Mouse (Mus musculus) cerebellum, postnatal 14 days (tissue): Measurements from ENCODE around the gene F13b.
A peak's percentile ranks its signal among the peaks of the same experiment; 100 is the strongest.

ENCODE experiments used
- DNase-seq, 2 experiments: peaks; one replicate each; pipeline ENCODE4 v3.0.0; 2021; ENCODE audit warnings: mixed read lengths in 2 of 2

F13b gene

GRCm38 (mm10) chr1:139501258-139501752 lies at the start of gene F13b:
Gene F13b (plus strand): TSS chr1:139501702.
- DNase-seq: no peak

- peak; percentile 90 to 92 for DNase-seq
Measured at GRCm38 (mm10) chr1:139454340-139455225, 46.9 kb upstream of the F13b start, which contains the start of gene Aspm. Gene Aspm (plus strand): TSS chr1:139454772.

- DNase-seq: no peak
Measured at GRCm38 (mm10) chr1:139455226-139455869, 46.2 kb upstream of the F13b start.

DNA sequence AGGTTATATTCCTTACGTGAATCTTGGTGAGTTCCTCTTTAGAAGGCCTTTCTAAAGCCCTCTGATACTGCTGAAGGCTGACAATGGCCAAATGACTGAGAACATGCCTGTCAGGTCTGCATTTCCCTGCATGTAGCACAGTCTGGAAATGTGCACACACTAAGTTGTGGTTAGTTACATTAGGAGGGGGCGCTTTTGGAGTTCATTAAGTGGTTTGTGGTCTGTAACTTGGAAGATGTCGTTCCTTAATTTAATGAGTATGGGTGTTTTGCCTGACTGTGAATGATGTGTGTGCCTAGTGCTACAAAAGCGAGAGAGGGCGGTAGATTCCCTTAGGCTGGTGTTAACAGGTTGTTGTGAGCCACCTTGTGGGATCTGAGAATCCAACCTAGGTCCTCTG lies 40.7 kb upstream of the F13b start:
- no peak for DNase-seq

GRCm38 (mm10) chr1:139465936-139466335 lies 35.6 kb upstream of the F13b start:
- peak; percentile 7 to 15 for DNase-seq

DNA sequence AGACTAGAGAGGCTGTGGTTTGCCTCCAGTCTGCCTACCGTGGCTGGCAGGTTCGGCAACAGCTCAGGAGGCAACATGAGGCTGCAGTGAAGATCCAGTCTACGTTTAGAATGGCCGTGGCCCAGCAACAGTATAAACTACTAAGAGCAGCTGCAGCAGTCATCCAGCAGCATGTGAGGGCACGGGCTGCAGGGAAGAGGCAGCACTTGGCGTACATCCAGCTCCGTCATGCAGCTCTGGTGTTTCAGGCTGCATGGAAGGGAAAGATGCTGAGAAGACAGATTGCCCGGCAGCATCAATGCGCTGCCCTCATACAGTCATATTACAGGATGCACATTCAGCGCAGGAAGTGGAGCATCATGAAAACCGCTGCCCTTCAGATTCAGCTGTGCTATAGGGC lies 22.6 kb upstream of the F13b start:
- peak; percentile 11 to 37 for DNase-seq

GRCm38 (mm10) chr1:139480246-139480645 lies 21.3 kb upstream of the F13b start:
- no peak for DNase-seq

DNA sequence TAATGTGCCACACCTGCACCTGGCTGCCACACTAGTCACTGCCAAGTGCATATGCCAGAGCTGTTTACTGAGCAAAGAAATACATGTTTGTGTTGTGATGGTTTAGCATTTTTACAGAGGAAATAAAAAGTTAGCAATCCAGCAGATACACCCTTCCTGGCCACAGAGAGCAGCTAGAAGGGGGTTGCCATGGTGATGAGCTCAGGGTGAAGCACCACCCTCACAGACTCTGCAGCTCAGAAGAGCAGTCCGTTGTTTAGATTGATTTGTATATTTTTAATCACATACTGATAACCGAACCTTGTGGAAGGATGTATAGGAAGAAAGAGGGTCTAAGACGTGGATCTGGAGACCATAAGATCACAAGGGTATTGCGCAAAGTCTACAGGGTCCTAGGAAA lies 20.4 kb upstream of the F13b start:
- no peak for DNase-seq

DNA sequence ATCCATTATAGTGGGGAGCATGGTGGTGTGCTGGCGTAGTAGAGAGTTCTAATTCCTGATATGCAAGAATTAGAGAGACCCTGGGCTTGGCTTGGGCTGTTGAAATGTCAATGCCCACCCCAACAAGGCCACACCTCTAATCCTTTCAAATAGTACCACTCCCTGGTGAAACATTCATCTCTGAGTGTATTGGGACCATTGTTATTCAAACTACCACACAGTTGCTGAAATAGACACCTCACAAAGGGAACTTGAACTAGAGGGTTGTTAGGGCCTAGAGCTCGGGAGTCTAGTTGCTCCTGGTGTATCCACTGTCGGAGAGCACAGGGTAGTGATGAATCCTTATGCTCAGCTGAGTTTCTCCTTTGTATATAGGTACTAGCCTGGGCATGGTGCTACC lies 6.9 kb upstream of the F13b start:
- no peak for DNase-seq

DNA sequence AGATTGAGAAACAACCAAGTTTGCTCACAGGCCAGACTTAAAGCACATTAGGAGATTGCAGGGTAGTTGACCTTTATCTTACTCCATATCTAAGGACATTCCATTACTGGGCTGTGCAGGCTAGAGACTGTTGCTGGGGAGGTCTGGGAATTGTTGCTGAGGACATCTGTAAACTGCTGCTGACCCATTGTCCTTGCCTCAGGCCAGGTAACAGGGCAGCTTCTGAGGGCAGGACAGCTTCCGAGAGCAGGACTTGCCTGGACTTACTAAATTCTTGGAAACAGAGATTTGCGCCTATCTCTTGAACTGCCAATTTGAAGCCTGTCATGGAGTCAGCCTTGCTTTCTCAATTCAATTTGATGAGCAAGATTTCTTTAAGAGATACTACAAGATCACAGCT lies 6.1 kb upstream of the F13b start:
- DNase-seq: no peak

- no peak for DNase-seq
Measured at GRCm38 (mm10) chr1:139496212-139496611, 5.3 kb upstream of the F13b start.

GRCm38 (mm10) chr1:139499751-139500150 lies 1.8 kb upstream of the F13b start:
- DNase-seq: no peak

GRCm38 (mm10) chr1:139514556-139514955 lies 13.1 kb downstream of the F13b start:
- DNase-seq: no peak

DNA sequence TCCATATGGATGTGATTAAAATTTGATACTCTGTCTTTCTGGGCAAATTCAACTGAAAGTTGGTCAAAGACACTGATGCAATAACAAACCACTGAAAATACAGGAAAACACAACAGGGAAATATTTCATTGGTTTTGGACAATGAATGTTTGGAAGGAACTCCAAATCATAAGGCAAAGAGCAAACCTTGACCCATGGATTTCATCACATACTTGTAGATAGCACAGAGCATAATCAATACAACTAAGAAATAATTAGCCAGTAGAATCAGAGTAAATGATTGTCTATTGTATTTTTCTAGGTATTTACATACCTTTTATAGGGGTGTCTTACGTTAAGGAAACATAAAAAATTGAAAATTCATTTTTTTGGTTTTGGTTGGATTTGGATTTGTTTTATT lies 47.0 kb downstream of the F13b start:
- no peak for DNase-seq

- DNase-seq: no peak
Measured at GRCm38 (mm10) chr1:139551311-139551710, 49.8 kb downstream of the F13b start.

- DNase-seq: no peak
Measured at GRCm38 (mm10) chr1:139560024-139560423, 58.5 kb downstream of the F13b start, which contains the start of gene Cfhr1. Gene Cfhr1 (minus strand): TSS chr1:139560272.
